Mouse (Mus musculus): ENCODE data around the gene F2rl3.

GRCm38 (mm10) chr8:72750266-72750665 is 11.4 kb upstream of the F2rl3 start:
- TF ChIP-seq ELF1 (IDR thresholded peaks at IDR 0.05; ENCODE audit: low read depth, low read length): no peak
- TF ChIP-seq CTCF (IDR thresholded peaks at IDR 0.05 in 2 of 3, conservative IDR thresholded peaks at IDR 0.05 in 1 of 3; ENCODE audit: control insufficient read depth in 1 of 3, insufficient read depth in 1 of 3, low read depth in 2 of 3, low read length in 3 of 3, poor library complexity in 1 of 3, severe bottlenecking in 1 of 3): no peak
- TF ChIP-seq NRF1 (IDR thresholded peaks at IDR 0.05; ENCODE audit: insufficient read depth, low read depth, low read length, poor library complexity, severe bottlenecking): no peak
- no peak for TF ChIP-seq ZMIZ1 (IDR thresholded peaks at IDR 0.05; ENCODE audit: low read depth, low read length)
- no peak for TF ChIP-seq E2F4 (IDR thresholded peaks at IDR 0.05; ENCODE audit: borderline replicate concordance, low read depth, low read length)
- TF ChIP-seq CHD1 (IDR thresholded peaks at IDR 0.05; ENCODE audit: low read depth, low read length): no peak
- TF ChIP-seq MAX (IDR thresholded peaks at IDR 0.05; ENCODE audit: low read length): no peak

Measured in MEL (cell line).